Mouse (Mus musculus) megakaryocyte, embryonic 14.5 days (primary cell): ENCODE data around the gene Comt.

Experiments
- FLI1 ChIP-seq: IDR thresholded peaks from 2 replicates; pipeline ENCODE4 v1.6.1; 2012; ENCODE audit warnings: low read length, inconsistent platforms, mixed read lengths
- GATA1 ChIP-seq: IDR thresholded peaks from 3 replicates; pipeline ENCODE4 v1.6.1; 2012; ENCODE audit warnings: mixed read lengths, low read length, inconsistent platforms, borderline replicate concordance

- TF ChIP-seq FLI1 (no peak), GATA1 (no peak)
Measured at GRCm38 (mm10) chr16:18416837-18417236, 9.8 kb downstream of the Comt start.
